Mouse (Mus musculus) activated CD4-positive, CD25-positive, alpha-beta regulatory T cell, adult 4 months (primary cell): ENCODE results near the gene Cenpu. TPM values are rescaled to one million over a fixed set of nuclear protein-coding genes. Genes with fewer than 3 reads are reported as not detected.

Experiments used
- ATAC-seq: one replicate; pipeline ENCODE4 v1.8.0; 2017
- polyA plus RNA-seq, 2 experiments: library from polyadenylated mRNA; unstranded; fragments of 100-300 nt; shearing (Covaris generic); gene quantifications; one replicate each; pipeline ENCODE4 v1.2.1; 2017

Cenpu gene
- polyA plus RNA-seq: 10 to 100 TPM; 11.2 to 12.4 TPM

DNA sequence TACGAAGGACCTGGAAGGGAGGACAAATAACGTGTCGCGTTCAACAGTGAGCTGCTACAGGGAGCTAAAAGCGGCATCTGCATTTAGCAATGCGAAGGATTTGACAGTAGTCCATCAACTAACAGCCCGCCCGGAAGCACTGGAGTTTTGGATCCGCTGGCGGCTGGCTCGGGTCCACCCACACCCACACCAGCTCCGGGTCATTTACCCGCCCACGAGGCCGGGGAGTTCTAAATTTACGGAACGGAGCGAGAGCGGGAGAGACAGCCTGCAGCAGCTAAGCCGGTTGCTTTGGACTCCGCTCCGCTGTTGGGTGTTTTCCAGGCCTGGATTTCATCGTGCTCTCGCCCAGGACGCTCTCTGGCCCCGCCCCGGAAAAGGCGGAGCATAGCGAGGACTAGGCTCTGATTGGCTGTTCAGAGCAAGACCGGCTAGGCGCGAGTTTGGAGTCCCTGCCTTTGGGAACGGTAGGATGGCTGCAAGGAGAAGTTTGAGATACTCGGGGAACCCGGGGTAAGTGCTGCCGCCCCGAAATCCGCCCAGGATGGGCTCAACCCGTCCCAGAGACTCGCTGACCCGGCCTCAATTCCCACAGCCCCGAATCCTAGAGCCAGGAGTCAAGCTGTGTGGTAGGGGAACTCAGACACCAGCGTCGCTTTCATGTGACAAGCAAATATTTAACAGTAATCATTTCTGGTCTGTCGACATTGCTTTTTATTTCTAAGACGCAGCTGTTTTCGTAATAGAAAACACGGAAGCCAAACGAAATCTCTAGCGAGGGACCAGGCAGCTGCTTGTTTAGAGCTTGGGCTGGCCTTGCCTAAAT is at the start of gene Cenpu:
Gene Cenpu, plus strand, starts transcription at position 414 of the 826 bp plus-strand sequence.
- ATAC-seq: peak; percentile 93

DNA sequence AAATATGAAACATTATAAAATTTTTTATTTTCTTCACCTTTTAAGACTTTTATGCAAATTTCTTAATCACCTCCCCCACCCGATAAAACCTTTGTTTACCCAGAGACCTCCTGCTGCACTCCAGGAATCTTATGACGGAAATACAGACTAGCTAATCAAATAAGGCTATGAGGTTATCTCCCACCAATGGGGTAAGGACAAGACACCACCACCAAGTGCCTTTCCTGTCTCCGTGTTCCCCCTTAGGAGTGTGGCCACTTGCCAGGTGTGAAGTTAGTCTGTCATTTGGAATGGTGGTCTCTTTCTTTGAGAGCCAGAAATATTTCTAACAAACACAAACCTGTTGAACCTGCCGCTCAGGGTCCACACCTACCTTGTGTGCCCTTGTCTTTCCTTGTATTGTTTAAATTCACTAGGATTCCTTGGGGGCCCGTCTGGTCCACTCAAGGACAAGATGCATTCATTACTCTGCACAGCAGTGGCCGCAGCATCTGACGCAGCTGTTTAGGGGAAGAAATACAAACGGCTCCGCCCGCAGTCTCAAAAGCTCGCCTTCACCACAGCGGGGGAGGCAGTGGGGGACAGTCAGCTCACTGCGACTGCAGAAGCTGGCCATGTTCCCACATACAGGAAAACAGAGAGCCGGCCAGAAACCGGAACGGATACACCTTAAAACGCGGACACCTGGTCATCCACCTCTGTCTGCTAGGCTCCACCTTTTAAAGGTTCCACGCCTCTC is 49.3 kb upstream of the Cenpu start:
- no peak for ATAC-seq

DNA sequence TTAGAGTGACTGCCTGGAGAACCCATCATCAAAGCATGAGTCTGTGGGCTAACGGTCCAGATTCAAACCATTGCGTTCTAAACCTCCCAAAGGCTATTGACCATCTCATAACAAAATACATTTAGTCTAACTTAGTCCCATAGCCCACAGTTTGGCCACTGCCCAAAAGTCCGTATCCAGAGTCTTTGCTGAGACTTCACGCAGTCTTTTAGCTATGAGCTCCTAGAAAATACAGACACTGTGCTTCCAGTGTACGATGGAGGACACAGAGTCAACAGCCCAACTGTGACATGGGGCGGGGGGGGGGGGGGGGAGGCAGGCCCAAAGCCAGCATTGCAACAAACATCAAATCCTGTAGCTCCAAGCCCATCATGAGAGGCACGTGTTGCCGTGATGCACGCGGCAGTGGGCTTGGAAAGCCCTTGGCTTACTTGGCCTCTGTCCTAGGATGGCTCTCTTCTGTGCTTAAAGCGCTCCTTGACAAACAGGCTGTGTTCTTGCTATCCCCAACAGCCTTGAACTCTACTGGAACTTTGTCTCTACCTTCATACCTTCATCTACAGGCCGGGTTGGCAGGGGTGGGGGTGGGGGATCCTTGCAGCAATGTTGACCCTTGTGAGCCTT is 48.6 kb upstream of the Cenpu start:
- no peak for ATAC-seq

DNA sequence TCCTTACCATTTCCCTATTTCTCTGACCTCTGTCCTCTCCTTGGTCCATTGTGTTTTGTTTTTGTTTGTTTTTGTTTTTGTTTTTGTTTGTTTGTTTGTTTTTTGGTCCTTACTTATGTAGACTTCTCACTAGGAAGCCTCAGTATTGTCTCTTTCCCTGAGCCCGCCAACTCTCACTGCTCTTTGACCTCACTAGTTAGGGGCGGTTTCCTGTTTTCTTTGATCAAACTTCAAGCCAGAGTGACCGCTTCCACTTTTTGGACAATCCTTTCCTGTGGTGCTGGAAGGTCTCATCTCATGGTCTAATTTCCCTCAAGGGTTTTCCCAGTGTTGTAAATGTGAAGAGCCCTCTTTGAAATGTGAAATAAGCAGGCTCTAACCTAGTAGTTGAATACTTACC is 47.6 kb upstream of the Cenpu start:
- no peak for ATAC-seq

DNA sequence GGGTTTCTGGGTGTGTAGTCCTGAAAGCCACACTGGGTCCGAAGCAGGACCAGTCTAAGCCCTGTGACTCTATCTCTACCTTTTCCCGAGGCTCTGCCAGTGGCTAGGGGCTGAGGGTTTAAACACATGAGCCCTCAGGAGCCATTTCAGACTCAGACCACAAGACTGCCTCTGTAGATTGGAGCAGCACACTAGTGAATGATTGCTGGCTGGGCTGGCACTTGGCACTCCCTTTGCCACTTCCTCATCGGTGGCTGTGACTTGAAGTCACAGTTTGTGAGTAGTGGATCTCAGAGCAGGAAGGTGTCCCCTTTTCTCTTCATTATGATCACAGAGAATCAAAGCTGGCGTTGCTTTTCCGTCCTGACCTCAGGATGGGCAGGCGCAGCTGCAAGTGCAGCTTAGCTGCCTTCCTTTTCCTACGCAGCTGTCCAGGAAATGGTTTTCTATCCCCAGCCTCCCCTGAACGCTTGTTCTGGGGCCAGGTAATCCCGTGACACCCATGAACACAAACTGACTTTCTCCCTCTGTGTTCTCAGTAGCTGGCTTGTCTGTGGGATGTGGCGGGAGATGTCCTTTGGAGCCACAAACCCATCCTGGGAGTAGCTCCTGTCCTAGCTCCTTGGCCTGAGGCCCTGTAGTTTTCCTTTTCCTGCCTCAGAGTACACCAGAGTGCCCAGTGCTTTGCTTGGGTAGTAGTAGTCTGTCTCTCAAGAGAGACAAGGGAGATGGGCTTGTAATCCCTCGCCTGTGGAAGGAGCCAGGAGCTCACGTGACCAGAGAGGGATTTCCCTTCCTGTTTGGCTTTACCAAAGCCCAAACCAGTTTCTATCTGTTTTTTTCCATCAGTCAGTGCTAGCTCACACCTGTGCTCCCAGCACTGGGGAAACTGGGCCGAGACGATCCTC is 43.1 kb upstream of the Cenpu start:
- no peak for ATAC-seq

DNA sequence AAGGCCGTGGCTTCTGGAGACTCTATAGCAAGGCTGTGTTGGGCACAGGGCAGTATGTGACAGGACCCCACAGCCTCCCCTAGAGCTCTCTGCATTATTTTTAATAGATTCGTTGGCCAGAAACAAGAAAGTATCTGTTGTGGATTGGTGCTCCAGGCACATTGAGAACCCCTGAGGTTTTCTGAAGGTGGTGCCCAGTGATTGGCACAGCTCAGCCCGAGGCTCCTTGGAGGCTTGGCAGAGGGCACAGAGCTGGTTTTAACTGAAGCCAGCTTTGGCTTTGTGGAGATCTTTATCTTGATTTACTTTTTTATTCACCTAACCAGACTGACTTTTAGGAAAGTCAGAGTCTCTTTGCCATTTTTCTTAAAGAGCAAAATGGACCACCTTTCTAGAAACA is 42.4 kb upstream of the Cenpu start:
- ATAC-seq: no peak

DNA sequence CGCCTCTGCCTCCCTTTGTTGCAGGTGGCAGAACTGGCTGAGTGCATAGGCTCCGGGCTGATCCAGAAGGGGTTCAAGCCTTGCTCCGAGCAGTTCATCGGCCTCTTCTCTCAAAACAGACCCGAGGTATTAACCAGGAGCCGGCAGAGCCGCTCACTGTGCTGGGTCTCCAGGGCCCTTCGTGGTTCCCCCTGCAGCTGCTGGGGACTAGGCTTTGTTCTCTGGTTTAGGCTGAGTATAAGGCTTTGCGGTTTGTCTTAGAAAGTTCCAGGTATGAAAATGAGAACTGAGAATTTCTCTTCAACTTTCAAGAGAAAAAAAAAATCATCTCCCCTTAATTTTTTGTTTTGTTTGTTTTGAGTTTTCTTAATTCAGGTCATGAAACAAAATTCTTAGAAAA is 40.5 kb upstream of the Cenpu start:
- ATAC-seq: no peak

DNA sequence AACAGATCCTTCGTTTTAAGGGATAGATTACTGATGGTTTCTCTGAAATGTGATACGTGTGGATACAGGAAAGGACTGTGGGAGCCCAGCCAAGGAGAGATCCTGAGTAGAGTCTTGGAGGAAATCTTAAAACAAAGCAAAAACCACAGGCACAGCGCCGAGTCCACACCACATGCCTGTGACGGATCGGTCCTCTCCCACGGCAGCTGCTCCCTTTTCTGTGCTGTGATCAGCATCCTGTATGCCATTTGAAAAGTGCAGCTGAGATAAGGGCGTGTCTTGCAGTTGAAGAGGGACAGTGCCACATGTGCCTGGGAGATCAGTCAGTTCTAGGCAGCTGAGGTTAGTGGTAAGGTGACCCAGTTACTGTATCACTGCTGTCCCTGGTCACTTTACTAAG is 39.3 kb upstream of the Cenpu start:
- peak; percentile 64 for ATAC-seq

DNA sequence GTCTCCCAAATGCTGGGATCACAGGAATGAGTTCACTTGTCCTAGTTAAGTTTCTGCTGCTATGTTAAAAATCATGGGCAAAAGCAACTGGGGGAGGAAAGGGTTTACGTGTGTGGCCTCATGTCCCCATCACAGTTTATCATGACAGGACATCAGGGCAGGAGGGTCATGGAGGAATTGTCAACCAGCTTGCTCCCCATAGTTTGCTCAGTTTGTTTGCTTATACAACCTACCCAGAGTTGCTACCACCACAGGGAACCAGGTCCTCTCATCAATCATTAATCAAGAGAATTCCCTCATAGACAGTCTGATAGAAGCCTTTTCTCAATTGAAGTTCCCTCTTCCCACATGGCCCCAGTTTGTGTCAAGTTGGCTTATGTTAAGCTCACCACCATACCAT is 37.8 kb upstream of the Cenpu start:
- ATAC-seq: no peak

DNA sequence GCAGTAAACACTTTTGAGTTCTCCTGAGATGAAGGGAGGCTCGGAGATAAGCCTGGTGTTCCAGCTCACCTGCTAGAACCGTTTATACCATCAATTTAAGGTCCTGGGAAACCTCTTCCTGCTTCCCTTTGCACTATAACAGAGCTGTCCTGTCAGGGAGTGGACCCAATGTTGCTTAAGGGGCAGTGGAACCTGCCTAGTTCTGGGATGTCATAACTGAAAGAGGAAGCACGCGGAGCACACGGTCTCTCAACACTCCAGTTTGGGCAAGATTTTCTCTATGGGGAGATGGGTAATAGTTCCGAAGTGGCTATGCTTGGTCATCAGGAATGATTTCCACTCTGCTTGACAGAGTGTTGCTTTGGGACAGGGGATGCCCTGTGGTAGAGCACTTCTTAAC is 31.2 kb upstream of the Cenpu start:
- ATAC-seq: no peak

DNA sequence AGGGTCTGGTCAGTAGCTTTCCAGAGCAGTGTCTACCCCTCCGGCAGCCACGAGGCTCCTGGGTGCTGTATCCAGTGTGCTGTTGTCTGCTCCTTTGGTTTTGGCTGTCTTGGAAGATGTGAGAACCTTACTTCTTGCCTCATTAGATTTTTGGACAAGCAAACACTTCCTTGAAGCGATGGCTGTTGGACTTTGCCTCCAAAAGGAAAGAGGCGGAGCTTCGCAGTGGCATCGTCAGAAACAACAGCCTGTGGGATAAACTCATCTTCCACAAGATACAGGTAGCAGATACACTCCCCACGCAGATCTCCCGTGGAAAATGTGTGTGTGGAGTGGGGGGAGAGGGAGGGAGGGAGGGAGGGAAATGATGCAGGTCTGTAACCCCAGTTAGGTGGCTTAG is 25.7 kb upstream of the Cenpu start:
- no peak for ATAC-seq

DNA sequence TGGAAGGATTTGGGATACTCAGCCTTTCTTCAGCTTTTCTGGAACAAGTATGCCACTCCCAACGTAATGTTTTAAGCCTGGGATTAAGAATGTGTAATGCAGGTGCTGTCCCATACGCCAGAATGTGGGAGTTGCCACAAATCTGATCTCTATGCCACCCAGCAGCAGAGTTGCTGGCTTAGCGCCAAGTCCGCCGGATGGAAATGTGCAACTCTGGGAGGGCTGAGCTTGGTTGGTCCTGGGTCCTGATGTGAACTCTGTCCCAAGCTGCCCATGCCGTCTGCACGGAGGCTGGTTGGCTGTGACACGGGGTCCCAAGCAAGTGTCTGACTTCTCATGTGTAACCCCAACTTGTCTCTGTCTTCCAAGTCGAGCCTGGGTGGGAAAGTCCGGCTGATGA is 25.0 kb upstream of the Cenpu start:
- ATAC-seq: no peak

DNA sequence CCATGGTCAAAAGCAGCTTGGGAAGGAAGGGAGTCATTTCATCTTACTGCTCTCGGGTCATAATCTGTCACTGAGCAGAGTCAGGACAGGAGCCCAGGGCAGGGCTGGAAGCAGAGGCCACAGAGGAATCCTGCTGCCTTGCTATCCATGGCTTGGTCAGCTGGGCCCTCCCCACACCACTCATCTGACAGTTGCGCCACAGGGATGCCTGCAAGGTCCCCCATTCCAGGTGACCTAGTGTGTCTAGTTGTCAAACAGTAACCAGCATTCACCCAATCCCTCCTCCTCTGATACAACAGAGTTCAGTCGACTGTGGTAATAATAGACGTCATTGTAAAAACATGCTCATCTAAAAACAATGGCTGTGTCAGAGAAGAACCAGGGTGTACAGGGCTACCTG is 22.3 kb upstream of the Cenpu start:
- ATAC-seq: no peak

DNA sequence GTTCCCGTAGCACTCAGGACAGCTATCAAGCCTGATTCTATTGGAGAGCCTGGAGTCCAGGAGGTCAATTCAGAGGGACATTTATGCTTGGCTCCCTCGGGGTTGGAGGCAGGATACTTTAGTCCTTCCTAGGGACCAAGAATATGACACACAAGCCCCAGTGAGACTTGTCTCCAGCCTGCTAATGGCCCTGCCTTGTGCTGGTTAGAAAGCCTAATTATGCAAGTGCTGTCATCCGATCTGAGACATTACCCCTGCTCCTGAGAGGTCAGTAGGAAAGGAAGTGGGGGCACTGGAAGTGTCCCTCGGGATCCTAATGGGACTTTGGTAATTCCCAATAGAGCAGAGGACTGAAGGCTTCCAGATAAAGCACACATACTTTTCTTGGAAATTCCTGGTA is 21.3 kb upstream of the Cenpu start:
- no peak for ATAC-seq

DNA sequence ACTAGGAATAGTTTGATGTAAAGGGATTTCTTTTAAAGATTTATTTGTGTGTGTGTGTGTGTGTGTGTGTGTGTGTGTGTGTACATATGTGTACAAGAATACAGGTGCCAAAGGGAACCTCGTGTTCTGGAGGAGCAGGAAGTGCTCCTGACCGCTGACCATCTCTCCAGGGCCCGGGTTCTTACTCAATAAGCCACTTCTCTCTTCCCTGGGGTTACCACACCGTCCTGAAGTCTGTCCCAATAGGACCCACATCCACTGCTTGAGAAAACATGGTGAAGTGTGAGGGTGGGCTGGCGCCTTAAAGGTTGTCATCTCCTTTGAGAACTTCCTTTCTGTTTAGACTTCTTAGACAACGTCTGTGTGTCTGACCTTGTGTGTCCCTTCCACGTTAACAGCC is 17.9 kb upstream of the Cenpu start:
- ATAC-seq: no peak

DNA sequence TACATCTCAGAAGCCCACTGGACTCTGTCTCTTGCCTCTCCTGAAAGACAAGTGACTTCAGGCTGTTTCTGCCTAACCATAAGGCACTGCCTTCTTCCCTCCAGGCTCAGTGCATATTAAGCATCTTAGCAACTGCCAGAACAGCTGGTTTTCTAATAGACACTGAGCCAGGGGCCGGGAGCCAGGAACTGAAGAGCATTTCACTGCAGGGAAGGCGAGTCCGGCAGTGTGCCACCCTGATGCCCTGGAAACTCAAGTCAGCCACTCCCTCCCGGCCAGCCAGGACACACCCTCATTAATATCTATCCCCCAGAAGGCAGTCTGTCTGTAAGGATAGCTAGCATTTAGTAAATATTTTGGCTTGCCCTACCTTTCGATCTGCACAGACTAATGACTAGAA is 12.1 kb upstream of the Cenpu start:
- ATAC-seq: no peak

DNA sequence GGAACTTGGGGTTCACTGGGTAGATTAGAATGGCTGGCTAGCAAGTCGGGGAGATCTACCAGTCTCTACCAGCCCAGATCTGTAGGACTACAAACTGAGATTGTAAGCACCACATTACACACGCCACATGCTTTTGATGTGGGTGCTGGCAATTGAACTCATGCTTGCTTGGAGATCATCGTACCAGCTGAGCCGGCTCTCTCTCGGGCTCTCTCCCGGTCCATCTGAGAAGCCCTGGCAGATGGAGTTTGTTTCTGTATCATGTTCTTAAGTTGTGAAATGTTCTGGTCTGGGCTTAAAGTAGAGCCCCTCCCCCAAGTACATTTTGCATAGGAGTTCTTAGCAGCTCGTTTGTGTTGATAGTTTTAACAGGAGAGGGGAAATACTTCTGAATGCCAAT is 8.6 kb upstream of the Cenpu start:
- no peak for ATAC-seq

DNA sequence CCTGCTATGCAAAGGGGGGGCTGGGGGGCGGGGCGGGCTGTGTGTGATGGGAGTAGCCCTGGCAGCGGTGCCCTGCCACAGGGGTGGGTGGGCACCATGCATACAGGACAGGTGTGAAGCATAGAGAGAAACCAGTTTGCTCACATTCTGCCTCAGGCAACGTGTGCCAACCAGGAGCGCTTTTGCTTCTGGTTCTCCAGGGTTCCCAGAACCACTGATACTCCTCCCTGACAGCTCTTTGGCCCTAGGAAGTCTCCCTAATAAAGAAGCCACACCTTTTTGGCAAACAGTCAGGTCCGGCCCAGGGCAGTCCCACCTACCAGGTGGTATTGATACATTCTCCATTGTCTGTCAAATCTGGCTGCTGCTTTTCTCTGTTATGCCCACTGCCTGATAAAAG is 8.2 kb upstream of the Cenpu start:
- ATAC-seq: no peak

DNA sequence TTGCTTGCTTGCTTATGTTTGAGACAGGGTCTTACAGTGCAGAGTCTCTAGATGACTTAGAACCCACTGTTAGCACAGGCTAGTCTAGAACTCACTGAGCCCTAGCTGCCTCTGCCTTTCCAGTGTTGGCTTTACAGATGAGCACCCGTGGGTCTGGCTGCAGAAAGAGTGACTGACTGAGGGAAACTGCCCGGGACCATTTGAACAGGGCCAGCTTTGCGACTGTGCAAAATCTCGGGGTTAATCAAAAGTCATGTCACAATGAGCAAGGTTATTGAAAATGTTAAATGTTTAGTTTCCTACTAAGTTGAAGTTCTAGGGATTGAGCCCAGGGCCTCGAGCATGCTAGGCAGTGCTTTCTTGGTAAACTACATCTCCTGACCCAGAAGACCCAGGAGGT is 6.0 kb upstream of the Cenpu start:
- no peak for ATAC-seq

DNA sequence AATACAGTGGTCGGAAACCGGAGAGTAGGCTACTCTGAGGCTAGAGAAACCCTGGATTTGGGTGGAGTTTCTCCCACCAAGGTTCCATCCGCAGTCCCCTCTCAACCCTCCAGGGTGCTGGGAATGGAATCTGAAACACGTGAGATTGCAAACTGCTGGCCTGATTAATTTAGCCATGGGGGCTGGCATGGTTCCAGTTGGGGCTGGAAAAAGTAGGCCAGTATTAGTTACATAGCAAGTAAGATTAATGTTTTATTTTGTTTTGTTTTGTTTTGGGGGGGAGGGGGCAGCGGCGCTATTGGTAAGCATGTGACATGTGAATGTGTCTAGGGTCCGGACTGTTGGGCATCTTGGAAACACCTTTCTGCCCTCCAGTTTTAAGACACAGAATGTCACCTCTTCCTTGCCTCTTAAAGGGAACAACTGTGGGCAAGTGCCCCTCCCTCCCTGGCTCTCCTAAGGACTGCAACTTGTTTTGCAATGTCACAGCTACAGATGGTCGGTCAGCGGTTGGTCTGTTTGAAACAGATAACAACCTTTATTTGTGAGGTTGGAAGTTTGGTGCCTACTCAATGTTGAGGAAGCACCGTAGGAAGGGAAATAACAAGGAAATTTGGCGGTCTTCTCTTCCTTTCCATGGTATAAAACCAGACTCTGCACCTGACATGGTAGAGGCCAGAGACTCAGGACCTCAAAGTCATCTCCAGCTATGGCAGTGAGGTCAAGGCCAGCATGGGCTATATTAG is 5.2 kb upstream of the Cenpu start:
- ATAC-seq: no peak

DNA sequence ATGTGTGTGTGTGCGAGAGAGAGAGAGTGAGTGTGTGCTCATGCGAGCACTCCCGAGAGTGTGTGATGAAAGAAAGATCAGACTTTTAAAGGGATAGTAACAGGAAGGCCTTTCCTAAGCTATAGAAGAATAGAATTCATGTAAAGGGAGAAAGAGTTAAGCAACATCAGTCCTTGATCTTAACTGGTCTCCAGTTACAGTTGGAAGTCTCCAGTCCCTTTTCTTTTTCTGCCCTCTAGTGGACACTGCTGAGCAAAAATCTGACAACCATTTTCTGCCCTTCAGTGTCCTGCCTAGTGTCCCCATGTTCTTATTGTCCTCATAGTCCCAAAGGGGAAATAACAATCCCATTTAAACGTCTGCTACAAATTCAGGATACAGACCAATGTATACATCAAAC is 4.6 kb upstream of the Cenpu start:
- ATAC-seq: no peak

DNA sequence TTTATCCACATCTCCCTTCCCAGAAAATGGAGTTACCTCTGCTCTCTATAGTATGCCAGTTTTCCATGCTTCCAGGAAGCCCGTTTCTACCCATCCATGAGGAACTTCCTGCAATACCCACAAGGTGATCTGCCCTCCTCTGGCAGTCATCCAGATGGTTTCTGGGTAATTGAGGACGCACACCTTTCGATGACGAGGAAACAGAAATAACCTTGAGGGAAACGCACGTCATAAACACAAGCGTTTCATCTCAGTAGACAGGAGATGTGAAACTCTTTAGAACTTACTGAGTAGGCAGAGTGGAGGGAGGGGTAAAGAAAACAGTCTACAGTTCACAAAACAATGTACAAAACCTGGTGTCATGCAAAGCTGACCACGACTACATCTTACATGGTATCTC is 1.8 kb upstream of the Cenpu start:
- peak; percentile 47 for ATAC-seq
